Mouse (Mus musculus) thymus, adult 2 months (tissue): ENCODE measurements around the gene Olfr473.
"Not testable (repeated sequence)": the region's sequence is repeated elsewhere in the genome, so short reads cannot be mapped to it uniquely, and the experiment has no call there.

ENCODE experiments used
- CTCF ChIP-seq: fragments of 200-500 bp; IDR thresholded peaks from 2 replicates; pipeline ENCODE4 v1.5.1; 2012; ENCODE audit warnings: mild to moderate bottlenecking, control low read depth, low read length, moderate library complexity, borderline replicate concordance; ENCODE audit not compliant: control insufficient read depth, poor library complexity, insufficient read depth; ENCODE audit errors: extremely low read depth
- POLR2A ChIP-seq: fragments of 200-500 bp; IDR thresholded peaks from 2 replicates; pipeline ENCODE4 v1.6.1; 2012; ENCODE audit warnings: mild to moderate bottlenecking, low read length, control low read depth, moderate library complexity; ENCODE audit not compliant: control insufficient read depth, poor library complexity, insufficient read depth; ENCODE audit errors: extremely low read depth

GRCm38 (mm10) chr7:107952539-107952938, 22.3 kb downstream of the Olfr473 start:
- TF ChIP-seq CTCF, POLR2A: not testable (repeated sequence)
